Mouse (Mus musculus) layer of hippocampus, postnatal 10 days (tissue): ENCODE measurements around the gene Trim30c. TPM values are rescaled to one million over a fixed set of nuclear protein-coding genes. Genes with fewer than 3 reads are reported as not detected.
"Not testable (repeated sequence)": the region's sequence is repeated elsewhere in the genome, so short reads cannot be mapped to it uniquely, and the experiment has no call there.

ENCODE experiments used
- DNase-seq, 2 experiments: peaks; one replicate each; pipeline ENCODE4 v3.0.0; 2021; ENCODE audit warnings: low spot score in 2 of 2
- long read RNA-seq: library from polyadenylated mRNA; stranded (forward); transcript quantifications from one replicate; pipeline ENCODE4 v2.0.0, GENCODE M21; 2023
- total RNA-seq, 2 experiments: library from RNA; stranded (reverse); gene quantifications; 2 replicates each; pipeline ENCODE4 v1.2.3; 2021

Trim30c gene
- total RNA-seq: under 1 TPM in 1 of 2 experiments, not detected in 1; 0.25 TPM
- long read RNA-seq: 0 reads

- no peak for DNase-seq
Observed at GRCm38 (mm10) chr7:104400698-104401097, at the start of gene Trim30c. Gene Trim30c (minus strand): TSS chr7:104400837.

GRCm38 (mm10) chr7:104445961-104446645 is 45.5 kb upstream of the Trim30c start:
- DNase-seq: no peak

- DNase-seq: no peak
Observed at GRCm38 (mm10) chr7:104404460-104404950, 3.9 kb upstream of the Trim30c start.

GRCm38 (mm10) chr7:104401140-104401539 is 503 bp upstream of the Trim30c start:
- no peak for DNase-seq

GRCm38 (mm10) chr7:104398492-104398891 is 2.1 kb downstream of the Trim30c start:
- no peak for DNase-seq

- no peak for DNase-seq
Observed at GRCm38 (mm10) chr7:104369736-104370414, 30.8 kb downstream of the Trim30c start, which contains the start of gene Trim30b. Gene Trim30b (minus strand): TSS chr7:104369884.

GRCm38 (mm10) chr7:104366339-104366738 is 34.3 kb downstream of the Trim30c start:
- DNase-seq: no peak

- no peak for DNase-seq
Observed at GRCm38 (mm10) chr7:104353600-104353967, 47.1 kb downstream of the Trim30c start.

- peak; percentile 6 to 15 for DNase-seq
Observed at GRCm38 (mm10) chr7:104352717-104353599, 47.7 kb downstream of the Trim30c start, which contains the start of gene Trim12c. Gene Trim12c (minus strand): TSS chr7:104353362.

- not testable (repeated sequence) for DNase-seq
Observed at GRCm38 (mm10) chr7:104348043-104348442, 52.6 kb downstream of the Trim30c start.

GRCm38 (mm10) chr7:104340744-104341143 is 59.9 kb downstream of the Trim30c start:
- DNase-seq: not testable (repeated sequence)

GRCm38 (mm10) chr7:104335547-104335946 is 65.1 kb downstream of the Trim30c start:
- DNase-seq: not testable (repeated sequence)

Other genes starting within 250 kb of the Trim30c start
- not detected for gene Olfm5, start 236.0 kb downstream of the Trim30c start, total RNA-seq
- under 1 TPM; 0.11 to 0.18 TPM for gene Olfr648, start 217.4 kb downstream of the Trim30c start, total RNA-seq
- gene Olfr649, start 204.9 kb downstream of the Trim30c start, total RNA-seq: not detected
- gene Trim6, start 182.0 kb downstream of the Trim30c start, total RNA-seq: under 1 TPM; 0.41 to 0.47 TPM
- gene Trim34a, start 156.4 kb downstream of the Trim30c start, total RNA-seq: 1 to 10 TPM; 1.1 to 1.2 TPM
- gene Trim5, start 112.7 kb downstream of the Trim30c start, total RNA-seq: under 1 TPM; 0.42 to 0.62 TPM
- 1 to 10 TPM; 2.1 to 2.2 TPM for gene Trim12a, start 85.4 kb downstream of the Trim30c start, total RNA-seq
- gene Trim34b, start 71.4 kb downstream of the Trim30c start, total RNA-seq: not detected
- gene Trim12c, start 47.5 kb downstream of the Trim30c start, total RNA-seq: 1 to 10 TPM; 1.4 to 1.9 TPM
- gene Trim30b, start 31.0 kb downstream of the Trim30c start, total RNA-seq: not detected
- under 1 TPM; 0.67 to 0.73 TPM for gene Trim30a, start 64.4 kb upstream of the Trim30c start, total RNA-seq
- under 1 TPM; 0.37 to 0.38 TPM for gene Trim30d, start 107.0 kb upstream of the Trim30c start, total RNA-seq
- not detected for gene Olfr651, start 149.3 kb upstream of the Trim30c start, total RNA-seq
- gene Olfr652, start 160.1 kb upstream of the Trim30c start, total RNA-seq: not detected
- gene Olfr653, start 176.5 kb upstream of the Trim30c start, total RNA-seq: not detected
- gene Olfr654, start 186.2 kb upstream of the Trim30c start, total RNA-seq: not detected
- not detected for gene Olfr655, start 200.9 kb upstream of the Trim30c start, total RNA-seq
- not detected for gene Olfr656, start 213.1 kb upstream of the Trim30c start, total RNA-seq
- gene Olfr657, start 224.0 kb upstream of the Trim30c start, total RNA-seq: not detected
- gene Olfr658, start 246.5 kb upstream of the Trim30c start, total RNA-seq: not detected